Mouse (Mus musculus): ENCODE results near the gene Csrnp2.
"Not testable (repeated sequence)": the region's sequence is repeated elsewhere in the genome, so short reads cannot be mapped to it uniquely, and the experiment has no call there.

Gene Csrnp2

GRCm38 (mm10) chr15:100495102-100495501 lies at the start of gene Csrnp2:
TSS of gene Csrnp2 (minus strand) at chr15:100495488.
- peak; percentile 94 for DNase-seq (ENCODE audit: low spot score)

- DNase-seq (ENCODE audit: low spot score), result not testable (repeated sequence)
Measured at GRCm38 (mm10) chr15:100543651-100544030, 48.4 kb upstream of the Csrnp2 start.

GRCm38 (mm10) chr15:100542876-100543650 lies 47.8 kb upstream of the Csrnp2 start:
- DNase-seq (ENCODE audit: low spot score), result not testable (repeated sequence)

- DNase-seq (ENCODE audit: low spot score), result no peak
Measured at GRCm38 (mm10) chr15:100541426-100541825, 46.1 kb upstream of the Csrnp2 start.

GRCm38 (mm10) chr15:100541001-100541400 lies 45.7 kb upstream of the Csrnp2 start:
- DNase-seq (ENCODE audit: low spot score), result not testable (repeated sequence)

GRCm38 (mm10) chr15:100539411-100539810 lies 44.1 kb upstream of the Csrnp2 start:
- no peak for DNase-seq (ENCODE audit: low spot score)

- DNase-seq (ENCODE audit: low spot score), result no peak
Measured at GRCm38 (mm10) chr15:100537913-100538312, 42.6 kb upstream of the Csrnp2 start.

- DNase-seq (ENCODE audit: low spot score), result no peak
Measured at GRCm38 (mm10) chr15:100527900-100528299, 32.6 kb upstream of the Csrnp2 start.

GRCm38 (mm10) chr15:100525405-100525804 lies 30.1 kb upstream of the Csrnp2 start:
- no peak for DNase-seq (ENCODE audit: low spot score)

- DNase-seq (ENCODE audit: low spot score), result no peak
Measured at GRCm38 (mm10) chr15:100520306-100520705, 25.0 kb upstream of the Csrnp2 start.

GRCm38 (mm10) chr15:100515121-100515520 lies 19.8 kb upstream of the Csrnp2 start:
- DNase-seq (ENCODE audit: low spot score), result no peak

GRCm38 (mm10) chr15:100513387-100513786 lies 18.1 kb upstream of the Csrnp2 start:
- no peak for DNase-seq (ENCODE audit: low spot score)

GRCm38 (mm10) chr15:100510072-100510471 lies 14.8 kb upstream of the Csrnp2 start:
- no peak for DNase-seq (ENCODE audit: low spot score)

- DNase-seq (ENCODE audit: low spot score), result no peak
Measured at GRCm38 (mm10) chr15:100508454-100509167, 13.3 kb upstream of the Csrnp2 start.

- DNase-seq (ENCODE audit: low spot score), result not testable (repeated sequence)
Measured at GRCm38 (mm10) chr15:100499506-100499905, 4.2 kb upstream of the Csrnp2 start.

- no peak for DNase-seq (ENCODE audit: low spot score)
Measured at GRCm38 (mm10) chr15:100494647-100495046, 641 bp downstream of the Csrnp2 start.

- no peak for DNase-seq (ENCODE audit: low spot score)
Measured at GRCm38 (mm10) chr15:100491966-100492365, 3.3 kb downstream of the Csrnp2 start.

- no peak for DNase-seq (ENCODE audit: low spot score)
Measured at GRCm38 (mm10) chr15:100489263-100489662, 6.0 kb downstream of the Csrnp2 start.

GRCm38 (mm10) chr15:100488297-100488696 lies 7.0 kb downstream of the Csrnp2 start:
- DNase-seq (ENCODE audit: low spot score), result not testable (repeated sequence)

GRCm38 (mm10) chr15:100487050-100487449 lies 8.2 kb downstream of the Csrnp2 start:
- no peak for DNase-seq (ENCODE audit: low spot score)

- no peak for DNase-seq (ENCODE audit: low spot score)
Measured at GRCm38 (mm10) chr15:100486450-100486849, 8.8 kb downstream of the Csrnp2 start.

- no peak for DNase-seq (ENCODE audit: low spot score)
Measured at GRCm38 (mm10) chr15:100485576-100485975, 9.7 kb downstream of the Csrnp2 start.

- DNase-seq (ENCODE audit: low spot score), result no peak
Measured at GRCm38 (mm10) chr15:100478925-100479324, 16.4 kb downstream of the Csrnp2 start.
